Mouse (Mus musculus): ENCODE results near the gene Eif5a. TPM values are rescaled to one million over a fixed set of nuclear protein-coding genes. Genes with fewer than 3 reads are reported as not detected.

Gene Eif5a
- polyA plus RNA-seq, 1 experiment from 2014 or later = 1,371 TPM

DNA sequence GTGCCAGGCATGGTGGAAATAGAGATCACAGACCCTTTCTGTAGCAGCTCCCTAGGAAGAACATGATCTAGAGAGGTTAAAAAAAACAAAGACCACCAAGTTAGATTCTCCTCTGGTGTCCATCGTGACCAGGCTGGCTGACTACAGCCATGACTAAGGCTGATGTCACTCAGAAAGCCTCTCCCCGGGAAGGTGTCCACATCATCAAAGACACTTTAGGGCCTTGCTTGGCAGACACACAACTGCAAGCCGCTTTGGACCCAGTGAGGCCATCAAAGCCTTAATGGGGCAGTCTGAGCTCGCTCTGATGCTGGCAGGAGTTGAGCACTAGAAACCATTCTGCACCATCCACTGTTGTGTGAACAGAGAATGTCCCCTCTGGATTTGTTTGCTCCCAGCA, 49.3 kb downstream of the Eif5a start:
- H3K4me3 ChIP-seq (replicated peaks; ENCODE audit: low read depth, low read length) = no peak overlapping the region
- no peak overlapping the region for H3K4me2 ChIP-seq (ENCODE audit: low read length)
- H3K9me3 ChIP-seq (replicated peaks; ENCODE audit: low read length) = no peaks in the 10 kb centered on the region
- ATAC-seq (replicated peaks; ENCODE audit: low FRiP score, low read depth) = no peak
- H3K27ac ChIP-seq = no peak overlapping the region
- no peaks in the 10 kb centered on the region for H3K27me3 ChIP-seq (ENCODE audit: insufficient read depth, low read length)
- peaks cover 4% of the 10 kb centered on the region; the same call in 1 of the 2 replicates for H3K4me1 ChIP-seq (replicated peaks; ENCODE audit: insufficient read depth, low read length)
- H3K36me3 ChIP-seq (ENCODE audit: insufficient read depth, low read length) = no peaks in the 10 kb centered on the region
- no peak overlapping the region for H3K9ac ChIP-seq (ENCODE audit: low read depth, low read length)
- DNase-seq (ENCODE audit: low spot score) = no peak
- no peak for TF ChIP-seq CTCF (IDR thresholded peaks at IDR 0.05; ENCODE audit: low read depth)
- whole genome bisulfite sequencing = 71% methylated on average over 4 of the region's 4 CpGs

- Histone ChIP-seq H3K4me1 (replicated peaks; ENCODE audit: insufficient read depth, low read length) (no peaks in the 10 kb centered on the region), H3K36me3 (ENCODE audit: insufficient read depth, low read length) (no peaks in the 10 kb centered on the region), H3K27ac (no peak overlapping the region), H3K4me2 (ENCODE audit: low read length) (no peak overlapping the region), H3K4me3 (replicated peaks; ENCODE audit: low read depth, low read length) (no peak overlapping the region), H3K27me3 (ENCODE audit: insufficient read depth, low read length) (no peaks in the 10 kb centered on the region), H3K9ac (ENCODE audit: low read depth, low read length) (no peak overlapping the region), H3K9me3 (replicated peaks; ENCODE audit: low read length) (no peaks in the 10 kb centered on the region)
- DNase-seq (ENCODE audit: low spot score) (no peak), ATAC-seq (replicated peaks; ENCODE audit: low FRiP score, low read depth) (no peak)
- 87% methylated on average over 7 of the region's 7 CpGs for WGBS
- no peak for TF ChIP-seq CTCF (IDR thresholded peaks at IDR 0.05; ENCODE audit: low read depth)
These were observed 49.9 kb downstream of the Eif5a start for GRCm38 (mm10) chr11:69871822-69872221.

GRCm38 (mm10) chr11:69870289-69871069, 51.3 kb downstream of the Eif5a start:
- Histone ChIP-seq H3K4me3 (replicated peaks; ENCODE audit: low read depth, low read length) (no peak overlapping the region), H3K9ac (ENCODE audit: low read depth, low read length) (no peak overlapping the region), H3K4me2 (ENCODE audit: low read length) (no peak overlapping the region), H3K27ac (no peak overlapping the region), H3K27me3 (ENCODE audit: insufficient read depth, low read length) (no peaks in the 10 kb centered on the region), H3K4me1 (replicated peaks; ENCODE audit: insufficient read depth, low read length) (no peaks in the 10 kb centered on the region), H3K9me3 (replicated peaks; ENCODE audit: low read length) (no peaks in the 10 kb centered on the region), H3K36me3 (ENCODE audit: insufficient read depth, low read length) (no peaks in the 10 kb centered on the region)
- no peak for DNase-seq (ENCODE audit: low spot score)
- ATAC-seq (replicated peaks; ENCODE audit: low FRiP score, low read depth) = no peak
- TF ChIP-seq CTCF (IDR thresholded peaks at IDR 0.05; ENCODE audit: low read depth) = no peak
- 91% methylated on average over 2 of the region's 2 CpGs for WGBS

DNA sequence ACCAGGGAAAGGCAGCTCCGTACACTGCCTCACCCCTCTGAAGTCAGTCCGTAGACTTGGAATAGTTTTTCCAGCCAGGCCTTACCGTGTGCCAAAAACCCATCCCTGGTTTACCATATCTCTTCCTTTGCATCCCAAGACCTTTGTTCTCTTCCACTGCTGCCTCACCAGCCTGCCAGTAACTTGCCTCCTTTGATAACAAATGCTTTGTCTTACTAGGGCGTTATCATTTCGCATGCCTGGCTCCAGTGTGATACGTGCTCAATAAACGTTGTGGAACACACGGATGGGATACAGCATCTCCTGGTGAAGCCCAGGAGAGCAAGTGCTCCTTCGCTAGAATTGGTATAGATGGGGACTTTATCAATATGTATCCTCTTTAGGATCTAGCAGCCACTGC, 54.4 kb downstream of the Eif5a start:
- H3K9ac ChIP-seq (ENCODE audit: low read depth, low read length) = no peak overlapping the region
- no peak overlapping the region for H3K27ac ChIP-seq
- no peaks in the 10 kb centered on the region for H3K4me1 ChIP-seq (replicated peaks; ENCODE audit: insufficient read depth, low read length)
- no peaks in the 10 kb centered on the region for H3K27me3 ChIP-seq (ENCODE audit: insufficient read depth, low read length)
- H3K4me3 ChIP-seq (replicated peaks; ENCODE audit: low read depth, low read length) = no peak overlapping the region
- H3K9me3 ChIP-seq (replicated peaks; ENCODE audit: low read length) = no peaks in the 10 kb centered on the region
- no peaks in the 10 kb centered on the region for H3K36me3 ChIP-seq (ENCODE audit: insufficient read depth, low read length)
- TF ChIP-seq CTCF (IDR thresholded peaks at IDR 0.05; ENCODE audit: low read depth) = no peak
- no peak for ATAC-seq (replicated peaks; ENCODE audit: low FRiP score, low read depth)
- no peak overlapping the region for H3K4me2 ChIP-seq (ENCODE audit: low read length)
- no peak for DNase-seq (ENCODE audit: low spot score)
- 75% methylated on average over 9 of the region's 9 CpGs for WGBS

Small RNA genes within 50 kb of the gene (microRNA-seq; reads per million reads assigned to microRNA genes)
- not detected for gene Mir6924

Other genes with a start within 250 kb of the Eif5a start
- gene Eif4a1, start 249.5 kb downstream of the Eif5a start, polyA plus RNA-seq (2015; fragmentation: Nextera tagmentation; extraction: Ambion mirVana) = 468 and 493 TPM in 2 replicates
- 52.2 and 59.4 TPM in 2 replicates for gene Senp3, start 239.9 kb downstream of the Eif5a start, polyA plus RNA-seq (2015; fragmentation: Nextera tagmentation; extraction: Ambion mirVana)
- 0.43 and 0.89 TPM in 2 replicates for gene Tnfsf13, start 236.2 kb downstream of the Eif5a start, polyA plus RNA-seq (2015; fragmentation: Nextera tagmentation; extraction: Ambion mirVana)
- gene Tnfsf12, start 226.1 kb downstream of the Eif5a start, polyA plus RNA-seq (2015; fragmentation: Nextera tagmentation; extraction: Ambion mirVana) = 14.1 and 15.8 TPM in 2 replicates
- gene Tnfsfm13, start 225.9 kb downstream of the Eif5a start, polyA plus RNA-seq (2015; fragmentation: Nextera tagmentation; extraction: Ambion mirVana) = 8.0 and 8.4 TPM in 2 replicates
- 19.0 and 21.0 TPM in 2 replicates for gene Polr2a, start 163.3 kb downstream of the Eif5a start, polyA plus RNA-seq (2015; fragmentation: Nextera tagmentation; extraction: Ambion mirVana)
- gene Slc35g3, start 160.0 kb downstream of the Eif5a start, polyA plus RNA-seq (2015; fragmentation: Nextera tagmentation; extraction: Ambion mirVana) = 0.17 TPM in 1 of 2 replicates, not detected in the other
- gene Zbtb4, start 156.0 kb downstream of the Eif5a start, polyA plus RNA-seq (2015; fragmentation: Nextera tagmentation; extraction: Ambion mirVana) = 2.7 and 3.3 TPM in 2 replicates
- 12.0 and 12.1 TPM in 2 replicates for gene Chrnb1, start 126.0 kb downstream of the Eif5a start, polyA plus RNA-seq (2015; fragmentation: Nextera tagmentation; extraction: Ambion mirVana)
- 0.63 and 0.98 TPM in 2 replicates for gene Fgf11, start 120.1 kb downstream of the Eif5a start, polyA plus RNA-seq (2015; fragmentation: Nextera tagmentation; extraction: Ambion mirVana)
- 22.9 and 23.0 TPM in 2 replicates for gene Tmem102, start 116.3 kb downstream of the Eif5a start, polyA plus RNA-seq (2015; fragmentation: Nextera tagmentation; extraction: Ambion mirVana)
- not detected in 2 replicates for gene Gm39566, start 106.7 kb downstream of the Eif5a start, polyA plus RNA-seq (2015; fragmentation: Nextera tagmentation; extraction: Ambion mirVana)
- gene Spem2, start 103.5 kb downstream of the Eif5a start, polyA plus RNA-seq (2015; fragmentation: Nextera tagmentation; extraction: Ambion mirVana) = not detected in 2 replicates
- not detected in 2 replicates for gene Spem1, start 99.8 kb downstream of the Eif5a start, polyA plus RNA-seq (2015; fragmentation: Nextera tagmentation; extraction: Ambion mirVana)
- gene Nlgn2, start 84.2 kb downstream of the Eif5a start, polyA plus RNA-seq (2015; fragmentation: Nextera tagmentation; extraction: Ambion mirVana) = 4.1 and 4.7 TPM in 2 replicates
- gene Tmem256, start 83.4 kb downstream of the Eif5a start, polyA plus RNA-seq (2015; fragmentation: Nextera tagmentation; extraction: Ambion mirVana) = 485 and 528 TPM in 2 replicates
- gene Plscr3, start 75.6 kb downstream of the Eif5a start, polyA plus RNA-seq (2015; fragmentation: Nextera tagmentation; extraction: Ambion mirVana) = 96.4 and 102 TPM in 2 replicates
- 6.3 and 7.0 TPM in 2 replicates for gene Tnk1, start 63.2 kb downstream of the Eif5a start, polyA plus RNA-seq (2015; fragmentation: Nextera tagmentation; extraction: Ambion mirVana)
- not detected in 2 replicates for gene Tmem95, start 43.9 kb downstream of the Eif5a start, polyA plus RNA-seq (2015; fragmentation: Nextera tagmentation; extraction: Ambion mirVana)
- 7.7 and 7.8 TPM in 2 replicates for gene Kctd11, start 40.6 kb downstream of the Eif5a start, polyA plus RNA-seq (2015; fragmentation: Nextera tagmentation; extraction: Ambion mirVana)
- 0.33 and 0.48 TPM in 2 replicates for gene Acap1, start 26.4 kb downstream of the Eif5a start, polyA plus RNA-seq (2015; fragmentation: Nextera tagmentation; extraction: Ambion mirVana)
- gene 2810408A11Rik, start 21.0 kb downstream of the Eif5a start, polyA plus RNA-seq (2015; fragmentation: Nextera tagmentation; extraction: Ambion mirVana) = 12.5 and 13.0 TPM in 2 replicates
- gene Neurl4, start 20.9 kb downstream of the Eif5a start, polyA plus RNA-seq (2015; fragmentation: Nextera tagmentation; extraction: Ambion mirVana) = 9.7 and 12.7 TPM in 2 replicates
- 63.0 and 65.0 TPM in 2 replicates for gene Gps2, start 8.1 kb downstream of the Eif5a start, polyA plus RNA-seq (2015; fragmentation: Nextera tagmentation; extraction: Ambion mirVana)
- 6.8 and 7.5 TPM in 2 replicates for gene Ybx2, start 13.8 kb upstream of the Eif5a start, polyA plus RNA-seq (2015; fragmentation: Nextera tagmentation; extraction: Ambion mirVana)
- gene Slc2a4, start 26.2 kb upstream of the Eif5a start, polyA plus RNA-seq (2015; fragmentation: Nextera tagmentation; extraction: Ambion mirVana) = 21.4 and 23.1 TPM in 2 replicates
- gene Cldn7, start 42.8 kb upstream of the Eif5a start, polyA plus RNA-seq (2015; fragmentation: Nextera tagmentation; extraction: Ambion mirVana) = 238 and 246 TPM in 2 replicates
- 28.3 and 29.1 TPM in 2 replicates for gene Ctdnep1, start 59.2 kb upstream of the Eif5a start, polyA plus RNA-seq (2015; fragmentation: Nextera tagmentation; extraction: Ambion mirVana)
- 97.3 and 97.9 TPM in 2 replicates for gene Elp5, start 60.6 kb upstream of the Eif5a start, polyA plus RNA-seq (2015; fragmentation: Nextera tagmentation; extraction: Ambion mirVana)
- gene Gabarap, start 69.2 kb upstream of the Eif5a start, polyA plus RNA-seq (2015; fragmentation: Nextera tagmentation; extraction: Ambion mirVana) = 626 TPM in 2 replicates
- 61.9 and 62.6 TPM in 2 replicates for gene Phf23, start 73.8 kb upstream of the Eif5a start, polyA plus RNA-seq (2015; fragmentation: Nextera tagmentation; extraction: Ambion mirVana)
- 25.8 and 27.1 TPM in 2 replicates for gene Dvl2, start 78.6 kb upstream of the Eif5a start, polyA plus RNA-seq (2015; fragmentation: Nextera tagmentation; extraction: Ambion mirVana)
- 178 and 197 TPM in 2 replicates for gene Acadvl, start 93.5 kb upstream of the Eif5a start, polyA plus RNA-seq (2015; fragmentation: Nextera tagmentation; extraction: Ambion mirVana)
- gene Dlg4, start 95.0 kb upstream of the Eif5a start, polyA plus RNA-seq (2015; fragmentation: Nextera tagmentation; extraction: Ambion mirVana) = 4.3 and 6.5 TPM in 2 replicates
- 2.5 and 2.9 TPM in 2 replicates for gene Asgr1, start 132.1 kb upstream of the Eif5a start, polyA plus RNA-seq (2015; fragmentation: Nextera tagmentation; extraction: Ambion mirVana)
- 0.14 TPM in 1 of 2 replicates, not detected in the other for gene Asgr2, start 170.7 kb upstream of the Eif5a start, polyA plus RNA-seq (2015; fragmentation: Nextera tagmentation; extraction: Ambion mirVana)
- gene Mgl2, start 208.4 kb upstream of the Eif5a start, polyA plus RNA-seq (2015; fragmentation: Nextera tagmentation; extraction: Ambion mirVana) = 0.37 and 0.47 TPM in 2 replicates
- gene Clec10a, start 234.2 kb upstream of the Eif5a start, polyA plus RNA-seq (2015; fragmentation: Nextera tagmentation; extraction: Ambion mirVana) = 0.99 and 1.4 TPM in 2 replicates